Mouse (Mus musculus) thymus, adult 2 months (tissue): ENCODE data around the gene Fer. TPM values are rescaled to one million over a fixed set of nuclear protein-coding genes. Genes with fewer than 3 reads are reported as not detected.

ENCODE experiments used
- DNase-seq: peaks from one replicate; pipeline ENCODE4 v3.0.0; 2021
- H3K27ac ChIP-seq: fragments of 200-500 bp; 2 replicates; pipeline ENCODE4 v1.5.1; 2012; ENCODE audit warnings: low read length, control low read depth; ENCODE audit not compliant: control insufficient read depth, insufficient read depth
- H3K27me3 ChIP-seq: fragments of 200-500 bp; 2 replicates; pipeline ENCODE4 v1.6.1; 2012; ENCODE audit warnings: mild to moderate bottlenecking, low read length, moderate library complexity, mixed read lengths; ENCODE audit not compliant: control insufficient read depth, insufficient read depth
- H3K36me3 ChIP-seq: fragments of 200-500 bp; 2 replicates; pipeline ENCODE4 v1.6.1; 2012; ENCODE audit warnings: mild to moderate bottlenecking, low read length, moderate library complexity; ENCODE audit not compliant: control insufficient read depth, insufficient read depth
- H3K4me1 ChIP-seq: fragments of 200-500 bp; replicated peaks from 2 replicates; pipeline ENCODE4 v1.6.1; 2012; ENCODE audit warnings: low read length; ENCODE audit not compliant: control insufficient read depth, insufficient read depth
- H3K4me3 ChIP-seq: fragments of 200-500 bp; 2 replicates; pipeline ENCODE4 v1.5.1; 2012; ENCODE audit warnings: mild to moderate bottlenecking, low read length, control low read depth, moderate library complexity; ENCODE audit not compliant: control insufficient read depth, insufficient read depth
- CTCF ChIP-seq: fragments of 200-500 bp; IDR thresholded peaks from 2 replicates; pipeline ENCODE4 v1.5.1; 2012; ENCODE audit warnings: mild to moderate bottlenecking, control low read depth, low read length, moderate library complexity, borderline replicate concordance; ENCODE audit not compliant: control insufficient read depth, poor library complexity, insufficient read depth; ENCODE audit errors: extremely low read depth
- POLR2A ChIP-seq: fragments of 200-500 bp; IDR thresholded peaks from 2 replicates; pipeline ENCODE4 v1.6.1; 2012; ENCODE audit warnings: mild to moderate bottlenecking, low read length, control low read depth, moderate library complexity; ENCODE audit not compliant: control insufficient read depth, poor library complexity, insufficient read depth; ENCODE audit errors: extremely low read depth
- WGBS: fragments of 180-500 bp; shearing (Covaris S2); methylation state at CpG from one replicate; pipeline ENCODE4 v1.1.7; 2018; 5-methylcytosine and 5-hydroxymethylcytosine counted together
- polyA plus RNA-seq: library from polyadenylated mRNA; depleted of rRNA; stranded (reverse); fragments of >200 nt; gene quantifications from 2 replicates; pipeline ENCODE4 v1.2.3, GENCODE M21; 2012

Fer gene
- polyA plus RNA-seq, 1 experiment: 0.69 TPM

DNA sequence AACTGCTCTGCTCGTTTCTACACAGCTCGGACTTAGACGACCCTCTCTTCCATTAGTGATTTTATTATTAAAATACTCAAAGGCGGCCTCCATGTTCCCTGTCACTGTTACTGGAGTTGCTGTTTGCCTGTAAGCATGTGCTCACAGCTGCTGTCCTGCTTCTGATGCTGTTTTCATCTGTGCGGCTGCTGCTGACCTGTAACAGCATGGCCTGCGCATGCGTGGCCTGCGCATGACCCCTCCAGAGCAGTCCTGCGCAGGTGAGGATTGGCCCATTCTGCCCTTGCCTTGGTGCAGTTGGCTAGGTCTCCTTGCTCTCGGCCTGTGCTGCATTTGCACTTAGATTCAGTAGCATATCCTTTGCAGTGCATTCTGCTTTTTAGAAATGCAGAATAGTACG is 259.7 kb downstream of the Fer start:
- no peaks in the 10 kb centered on the region for H3K36me3 ChIP-seq
- no peak for DNase-seq
- WGBS: 98% methylated on average over 11 of the region's 11 CpGs
- no peaks in the 10 kb centered on the region for H3K4me1 ChIP-seq
- TF ChIP-seq CTCF (no peak), POLR2A (no peak)
- no peaks in the 10 kb centered on the region for H3K27me3 ChIP-seq
- H3K4me3 ChIP-seq: no peak overlapping the region
- no peak overlapping the region for H3K27ac ChIP-seq

DNA sequence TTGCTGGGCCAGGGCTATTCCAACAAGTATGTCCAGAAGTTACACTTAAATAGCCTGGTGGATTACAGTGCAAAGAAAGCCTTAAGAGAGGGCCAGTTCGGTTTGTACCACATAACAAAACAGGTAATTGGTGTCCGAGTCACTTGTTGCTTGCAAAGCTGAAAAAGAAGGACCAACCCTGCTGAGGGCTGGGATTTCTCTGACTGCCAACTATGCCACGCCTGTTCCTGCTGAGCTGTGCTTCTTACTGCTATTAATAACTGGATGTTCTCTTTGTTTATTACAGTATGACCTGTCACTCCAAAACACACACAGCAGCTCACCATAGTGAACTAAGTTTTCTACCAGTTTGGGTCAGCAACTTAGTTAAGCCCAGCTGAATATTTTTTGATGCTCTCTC is 260.9 kb downstream of the Fer start:
- Histone ChIP-seq H3K4me3 (no peak overlapping the region), H3K27ac (no peak overlapping the region), H3K36me3 (no peaks in the 10 kb centered on the region), H3K27me3 (no peaks in the 10 kb centered on the region), H3K4me1 (no peaks in the 10 kb centered on the region)
- TF ChIP-seq POLR2A (no peak), CTCF (no peak)
- WGBS: 92% methylated on average over 3 of the region's 3 CpGs
- DNase-seq: no peak

DNA sequence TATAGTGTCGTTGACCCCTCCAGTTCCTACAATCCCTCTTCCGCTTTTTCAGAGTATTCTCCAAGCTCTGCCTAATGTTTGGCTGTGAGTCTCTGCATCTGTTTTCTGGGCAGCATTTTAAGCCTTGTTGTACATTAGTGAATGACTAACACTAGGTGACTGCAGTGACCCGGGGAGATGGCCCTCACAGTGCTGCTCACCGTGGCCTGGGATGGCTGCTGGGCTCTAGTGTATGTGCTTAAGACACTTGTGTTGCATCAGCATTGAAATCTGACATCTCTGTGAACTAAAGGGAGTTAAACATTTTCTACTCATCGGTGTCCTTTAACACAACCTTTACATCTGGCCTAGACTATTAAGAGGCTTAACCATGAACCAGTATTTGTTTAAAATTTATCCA is 264.0 kb downstream of the Fer start:
- WGBS: 95% methylated on average over 5 of the region's 5 CpGs
- Histone ChIP-seq H3K4me3 (no peak overlapping the region), H3K4me1 (no peaks in the 10 kb centered on the region), H3K27me3 (no peaks in the 10 kb centered on the region), H3K27ac (no peak overlapping the region), H3K36me3 (no peaks in the 10 kb centered on the region)
- no peak for DNase-seq
- TF ChIP-seq POLR2A (no peak), CTCF (no peak)

DNA sequence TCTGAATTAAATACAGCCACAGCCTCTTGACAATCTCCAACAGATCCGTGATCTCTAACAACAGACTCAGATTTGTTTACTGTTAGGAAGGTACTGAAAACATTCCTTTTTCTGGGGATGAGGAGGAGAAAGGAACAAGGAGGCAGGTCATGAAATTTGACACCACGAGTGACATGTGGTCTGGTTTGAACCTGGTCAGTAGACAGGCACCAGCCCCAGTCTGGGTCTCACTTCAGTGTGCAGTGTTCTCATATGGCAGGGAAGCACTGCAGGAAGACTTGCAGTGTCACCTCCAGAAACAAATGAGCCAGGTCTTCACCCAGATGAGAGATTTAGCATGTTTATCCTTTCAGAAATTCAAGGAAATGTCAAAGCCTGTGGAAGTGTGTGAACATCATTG is 266.9 kb downstream of the Fer start:
- 86% methylated on average over 2 of the region's 2 CpGs for WGBS

DNA sequence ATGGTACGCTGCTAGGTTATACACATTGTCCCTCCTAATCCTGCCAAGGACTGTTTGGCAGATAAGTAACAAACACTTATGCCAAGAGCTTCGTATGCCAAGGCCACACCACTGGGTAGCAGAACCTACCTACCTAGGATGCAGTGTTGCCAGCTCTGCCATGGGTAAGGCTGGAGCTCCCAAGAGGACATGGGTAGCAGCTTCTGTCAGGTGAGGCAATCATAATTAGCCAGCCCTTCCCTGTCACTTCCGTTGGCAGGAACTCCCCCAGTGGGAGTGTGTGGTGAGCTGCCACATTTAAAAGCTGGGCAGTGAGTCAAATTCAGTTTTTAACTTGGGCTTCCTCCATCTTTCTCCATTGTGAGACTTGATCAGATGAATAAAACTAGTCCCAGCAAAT is 267.5 kb downstream of the Fer start:
- no peak for DNase-seq
- Histone ChIP-seq H3K4me1 (no peaks in the 10 kb centered on the region), H3K36me3 (no peaks in the 10 kb centered on the region), H3K27me3 (no peaks in the 10 kb centered on the region), H3K27ac (no peak overlapping the region), H3K4me3 (no peak overlapping the region)
- 65% methylated on average over 3 of the region's 3 CpGs for WGBS
- TF ChIP-seq POLR2A (no peak), CTCF (no peak)

More for the DNA sequence above, 266.9 kb downstream of the Fer start:
- no peaks in the 10 kb centered on the region for H3K4me1 ChIP-seq
- no peaks in the 10 kb centered on the region for H3K36me3 ChIP-seq
- H3K4me3 ChIP-seq: no peak overlapping the region
- DNase-seq: no peak
- H3K27me3 ChIP-seq: no peaks in the 10 kb centered on the region
- no peak overlapping the region for H3K27ac ChIP-seq
- TF ChIP-seq CTCF: no peak
- no peak for TF ChIP-seq POLR2A

DNA sequence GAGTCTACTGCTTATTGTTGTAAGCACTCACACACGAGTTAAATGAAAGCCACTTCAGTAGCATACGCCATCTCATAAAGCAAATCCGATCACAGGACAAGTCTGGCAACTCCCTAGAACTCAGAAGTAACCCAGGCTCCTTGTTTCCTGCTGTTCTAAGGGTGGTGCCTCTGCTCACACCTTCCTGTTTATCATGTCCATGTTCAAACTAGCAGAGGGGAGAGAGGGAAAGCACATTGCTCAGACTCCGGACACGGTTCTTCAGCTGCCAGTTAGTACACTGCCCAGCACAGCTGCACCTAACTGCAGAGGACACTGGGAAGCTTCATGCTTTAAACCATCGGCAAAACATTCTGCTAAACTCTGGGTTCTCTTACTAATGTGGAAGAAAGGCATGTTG is 269.3 kb downstream of the Fer start:
- 89% methylated on average over 6 of the region's 6 CpGs for WGBS
- DNase-seq: no peak
- Histone ChIP-seq H3K27me3 (no peaks in the 10 kb centered on the region), H3K27ac (no peak overlapping the region), H3K4me3 (no peak overlapping the region), H3K4me1 (no peaks in the 10 kb centered on the region), H3K36me3 (no peaks in the 10 kb centered on the region)
- TF ChIP-seq CTCF (no peak), POLR2A (no peak)

DNA sequence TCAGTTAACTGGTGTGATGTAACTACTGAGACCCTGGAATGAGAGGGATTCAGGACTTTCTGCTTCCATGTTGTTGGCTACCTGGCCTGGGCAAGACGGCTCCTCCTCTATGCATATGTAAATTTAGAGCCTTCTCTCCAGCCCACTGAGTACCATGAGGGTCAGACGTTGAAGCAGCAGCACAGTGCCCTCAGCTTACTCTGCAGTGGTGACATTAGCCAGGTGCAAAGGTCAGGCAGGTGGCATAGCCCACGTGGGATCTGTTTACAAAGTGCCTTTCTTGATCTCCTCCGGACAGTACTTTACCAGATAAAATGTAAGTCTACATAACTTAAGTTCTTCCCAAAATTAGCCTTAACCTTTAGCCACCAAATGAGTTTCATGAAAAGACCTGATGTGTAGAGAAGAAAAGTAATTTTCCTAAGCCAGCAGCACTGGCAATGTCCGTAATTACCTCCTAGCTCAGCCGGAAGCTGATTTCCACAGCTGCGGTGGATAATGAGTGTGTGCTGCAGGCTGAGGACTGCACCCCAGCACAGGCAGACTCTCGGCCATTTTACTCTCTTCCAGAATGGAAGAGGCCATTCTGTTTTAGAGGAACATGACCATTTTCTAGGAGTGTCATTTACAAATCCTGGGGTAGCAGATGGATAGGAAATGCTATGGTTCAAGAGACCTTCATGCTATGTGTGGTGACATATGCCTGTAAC is 273.2 kb downstream of the Fer start:
- H3K27me3 ChIP-seq: no peaks in the 10 kb centered on the region
- 88% methylated on average over 8 of the region's 8 CpGs for WGBS
- DNase-seq: no peak
- H3K4me3 ChIP-seq: no peak overlapping the region
- no peak for TF ChIP-seq CTCF
- TF ChIP-seq POLR2A: no peak
- H3K27ac ChIP-seq: no peak overlapping the region
- no peaks in the 10 kb centered on the region for H3K36me3 ChIP-seq
- no peaks in the 10 kb centered on the region for H3K4me1 ChIP-seq
